Mouse (Mus musculus) erythroid progenitor cell, adult 5-6 weeks (primary cell): ENCODE data around the gene Mccc2. TPM values are rescaled to one million over a fixed set of nuclear protein-coding genes. Genes with fewer than 3 reads are reported as not detected.
"Not testable (repeated sequence)": the region's sequence is repeated elsewhere in the genome, so short reads cannot be mapped to it uniquely, and the experiment has no call there.

ENCODE experiments used
- ATAC-seq: replicated peaks from 2 replicates; pipeline ENCODE4 v1.8.0; 2016; ENCODE audit warnings: moderate number of reproducible peaks, mild to moderate bottlenecking, moderate TSS enrichment, inconsistent platforms; ENCODE audit not compliant: poor library complexity, low FRiP score, severe bottlenecking
- total RNA-seq, 2 experiments: library from RNA; stranded (forward) in 1 of 2; stranded (reverse) in 1 of 2; fragments of 150-400 nt in 1 of 2; fragments of 186-747, 209-891 nt in 1 of 2; gene quantifications; 2 replicates each; pipeline versions ENCODE4 v1.2.3 to v1.2.4; 2015 to 2017; ENCODE audit warnings: low replicate concordance in 2 of 2

Mccc2 gene
- total RNA-seq (2015; ENCODE audit: low replicate concordance), result 10.9 TPM in 1 of 2 replicates, not detected in the other
- 0.77 and 3.0 TPM in 2 replicates for total RNA-seq (2017; ENCODE audit: low replicate concordance)

- ATAC-seq, result peak; percentile 100
Observed at GRCm38 (mm10) chr13:100014906-100015895, at the start of gene Mccc2. TSS of gene Mccc2 (minus strand) at chr13:100015639.

- ATAC-seq, result no peak
Observed at GRCm38 (mm10) chr13:100063936-100064335, 48.5 kb upstream of the Mccc2 start.

GRCm38 (mm10) chr13:100057738-100058137 is 42.3 kb upstream of the Mccc2 start:
- not testable (repeated sequence) for ATAC-seq

GRCm38 (mm10) chr13:100026013-100026412 is 10.6 kb upstream of the Mccc2 start:
- ATAC-seq, result no peak

- no peak for ATAC-seq
Observed at GRCm38 (mm10) chr13:100016891-100017290, 1.5 kb upstream of the Mccc2 start.

- 0 out of 2 replicates have a peak, but pooled peaks have one; percentile 8 for ATAC-seq
Observed at GRCm38 (mm10) chr13:100015937-100016336, 498 bp upstream of the Mccc2 start.

GRCm38 (mm10) chr13:100005911-100006496 is 9.4 kb downstream of the Mccc2 start:
- ATAC-seq, result no peak

GRCm38 (mm10) chr13:100001790-100002196 is 13.6 kb downstream of the Mccc2 start:
- ATAC-seq, result peak; percentile 71

GRCm38 (mm10) chr13:99999078-99999477 is 16.4 kb downstream of the Mccc2 start:
- no peak for ATAC-seq

GRCm38 (mm10) chr13:99998099-99998498 is 17.3 kb downstream of the Mccc2 start:
- no peak for ATAC-seq

GRCm38 (mm10) chr13:99989592-99989991 is 25.8 kb downstream of the Mccc2 start:
- no peak for ATAC-seq

- no peak for ATAC-seq
Observed at GRCm38 (mm10) chr13:99983320-99983719, 32.1 kb downstream of the Mccc2 start.

GRCm38 (mm10) chr13:99979406-99979805 is 36.0 kb downstream of the Mccc2 start:
- ATAC-seq, result no peak

- ATAC-seq, result no peak
Observed at GRCm38 (mm10) chr13:99970089-99970488, 45.4 kb downstream of the Mccc2 start.

- no peak for ATAC-seq
Observed at GRCm38 (mm10) chr13:99967013-99967678, 48.3 kb downstream of the Mccc2 start.

- no peak for ATAC-seq
Observed at GRCm38 (mm10) chr13:99963814-99964213, 51.6 kb downstream of the Mccc2 start.

GRCm38 (mm10) chr13:99961661-99962060 is 53.8 kb downstream of the Mccc2 start:
- ATAC-seq, result no peak

GRCm38 (mm10) chr13:99955591-99955944 is 59.9 kb downstream of the Mccc2 start:
- ATAC-seq, result no peak

GRCm38 (mm10) chr13:99954902-99955590 is 60.4 kb downstream of the Mccc2 start:
- no peak for ATAC-seq

GRCm38 (mm10) chr13:99947417-99947816 is 68.0 kb downstream of the Mccc2 start:
- no peak for ATAC-seq
